Mouse (Mus musculus): Measurements from ENCODE around the gene Rccd1. TPM values are rescaled to one million over a fixed set of nuclear protein-coding genes. Genes with fewer than 3 reads are reported as not detected.
A peak's percentile ranks its signal among the peaks of the same experiment; 100 is the strongest.

Rccd1 gene
- polyA plus RNA-seq, 1 experiment: 22.2 TPM

DNA sequence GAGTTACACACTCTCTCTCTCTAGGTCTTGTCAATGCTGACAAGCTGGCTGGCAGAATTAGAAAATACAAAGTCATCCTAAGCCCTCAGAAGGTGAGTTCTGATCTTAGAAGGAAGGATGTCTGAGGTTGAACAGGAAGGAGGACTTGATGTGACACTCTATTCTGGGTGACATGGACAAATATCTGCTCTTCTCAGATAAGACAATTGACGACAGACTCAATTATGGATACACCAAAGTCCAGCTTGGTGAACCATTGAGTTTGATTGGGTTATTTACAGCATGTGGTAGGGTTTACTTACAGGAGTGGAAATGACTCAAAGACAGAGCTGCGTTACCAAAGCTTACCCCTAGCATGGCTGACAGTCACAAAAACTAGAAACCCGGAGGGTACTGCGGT is 47.9 kb downstream of the Rccd1 start:
- TF ChIP-seq POLR2A (IDR thresholded peaks at IDR 0.05; ENCODE audit: borderline replicate concordance, extremely low read depth, insufficient read depth, insufficient read length, poor library complexity, severe bottlenecking): no peak
- TF ChIP-seq CTCF (IDR thresholded peaks at IDR 0.05; ENCODE audit: borderline replicate concordance, extremely low read depth, insufficient read depth, insufficient read length): no peak
- no peak for DNase-seq (ENCODE audit: low read depth)

- DNase-seq (ENCODE audit: low read depth): no peak
- TF ChIP-seq POLR2A (IDR thresholded peaks at IDR 0.05; ENCODE audit: borderline replicate concordance, extremely low read depth, insufficient read depth, insufficient read length, poor library complexity, severe bottlenecking) (no peak), CTCF (IDR thresholded peaks at IDR 0.05; ENCODE audit: borderline replicate concordance, extremely low read depth, insufficient read depth, insufficient read length) (no peak)
Observed at GRCm38 (mm10) chr7:80273456-80273855, 50.8 kb downstream of the Rccd1 start.

DNA sequence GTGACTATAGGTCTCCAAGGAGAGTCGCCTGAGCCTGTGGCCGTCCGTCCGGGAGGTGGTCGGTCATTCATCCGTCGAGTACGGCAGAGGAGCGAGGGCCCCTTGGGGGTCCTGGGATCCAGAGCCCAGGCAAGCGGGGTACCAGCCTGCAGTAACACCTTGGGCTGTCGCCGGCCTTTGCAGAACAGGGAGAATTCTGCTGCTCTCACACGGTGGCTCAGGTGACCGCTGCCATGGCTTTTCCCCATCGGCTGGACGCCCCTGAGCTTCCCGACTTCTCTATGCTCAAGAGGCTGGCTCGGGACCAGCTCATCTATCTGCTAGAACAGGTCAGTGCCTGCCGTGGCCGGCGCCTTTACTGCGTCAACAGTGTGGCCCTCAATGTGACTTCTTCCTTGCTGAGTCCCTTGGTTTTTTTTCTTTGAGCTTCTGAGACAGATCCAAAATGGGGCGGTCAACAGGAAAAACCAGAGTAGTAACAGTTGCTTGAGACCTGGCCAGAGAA is 54.5 kb downstream of the Rccd1 start:
- TF ChIP-seq CTCF (IDR thresholded peaks at IDR 0.05; ENCODE audit: borderline replicate concordance, extremely low read depth, insufficient read depth, insufficient read length) (no peak), POLR2A (IDR thresholded peaks at IDR 0.05; ENCODE audit: borderline replicate concordance, extremely low read depth, insufficient read depth, insufficient read length, poor library complexity, severe bottlenecking) (no peak)
- peak; percentile 57 for DNase-seq (ENCODE audit: low read depth)

DNA sequence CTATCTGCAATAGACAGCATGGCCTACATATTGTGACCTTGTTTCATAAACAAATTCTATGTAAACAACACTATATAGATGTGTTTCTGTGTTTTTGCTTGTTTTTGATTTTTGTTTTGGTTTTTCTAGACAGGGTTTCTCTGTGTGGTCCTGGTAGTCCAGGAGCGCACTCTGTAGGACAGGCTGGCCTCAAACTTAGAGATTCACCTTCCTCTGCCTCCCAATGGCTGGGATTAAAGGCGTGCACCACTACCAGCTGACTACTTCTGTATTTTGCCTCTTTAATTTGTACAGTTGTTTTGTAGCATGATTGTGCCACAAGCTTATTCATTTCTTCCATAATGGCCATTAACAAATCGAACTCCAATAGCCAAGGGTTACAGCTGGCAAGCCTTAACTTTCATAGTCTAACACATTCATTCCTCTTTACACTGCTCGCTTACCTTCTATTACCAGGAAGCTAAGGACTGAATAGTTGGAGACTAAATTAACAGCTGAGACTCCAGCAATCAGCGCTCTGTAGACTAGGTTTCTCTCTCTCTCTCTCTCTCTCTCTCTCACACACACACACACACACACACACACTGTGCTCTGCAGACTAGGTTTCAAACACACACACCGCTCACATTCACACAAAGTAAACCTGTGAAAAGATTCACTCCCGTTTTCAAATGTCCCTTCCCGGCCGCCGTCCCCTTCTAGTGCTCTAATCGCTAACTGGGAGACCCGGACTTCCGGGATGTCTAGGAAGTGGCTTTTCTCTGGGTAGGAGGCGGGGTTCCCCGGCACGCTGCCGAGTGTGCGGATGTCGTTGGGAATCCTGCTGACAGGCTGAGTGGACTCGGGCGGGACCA is 55.1 kb downstream of the Rccd1 start, which contains the start of gene Vps33b:
Gene Vps33b, plus strand, starts transcription at position 753 of the 854 bp plus-strand sequence.
- DNase-seq (ENCODE audit: low read depth): peak; percentile 97
- TF ChIP-seq CTCF (IDR thresholded peaks at IDR 0.05; ENCODE audit: borderline replicate concordance, extremely low read depth, insufficient read depth, insufficient read length) (no peak), POLR2A (IDR thresholded peaks at IDR 0.05; ENCODE audit: borderline replicate concordance, extremely low read depth, insufficient read depth, insufficient read length, poor library complexity, severe bottlenecking) (peak; percentile 44; the same call in 1 of the 2 replicates)

DNA sequence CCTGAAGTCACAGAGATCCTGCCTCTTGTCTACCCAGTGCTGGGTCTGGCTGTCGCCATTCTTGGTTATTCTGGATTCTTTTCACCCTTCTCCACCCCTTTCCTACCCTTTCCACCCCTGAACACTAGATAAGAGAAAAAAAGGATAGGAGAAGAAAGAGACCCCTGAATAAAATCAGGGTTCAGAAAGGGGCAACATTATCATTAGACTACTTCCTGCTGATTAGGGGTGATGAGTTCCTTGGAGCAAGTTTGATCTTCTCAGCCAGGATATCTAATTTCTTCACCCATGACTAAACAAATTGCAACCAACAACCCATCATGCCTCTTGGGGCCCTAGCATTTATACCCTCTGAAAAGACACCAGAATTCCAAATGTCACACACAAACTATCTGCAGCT is 56.5 kb downstream of the Rccd1 start:
- no peak for TF ChIP-seq POLR2A (IDR thresholded peaks at IDR 0.05; ENCODE audit: borderline replicate concordance, extremely low read depth, insufficient read depth, insufficient read length, poor library complexity, severe bottlenecking)
- no peak for TF ChIP-seq CTCF (IDR thresholded peaks at IDR 0.05; ENCODE audit: borderline replicate concordance, extremely low read depth, insufficient read depth, insufficient read length)
- DNase-seq (ENCODE audit: low read depth): no peak

DNA sequence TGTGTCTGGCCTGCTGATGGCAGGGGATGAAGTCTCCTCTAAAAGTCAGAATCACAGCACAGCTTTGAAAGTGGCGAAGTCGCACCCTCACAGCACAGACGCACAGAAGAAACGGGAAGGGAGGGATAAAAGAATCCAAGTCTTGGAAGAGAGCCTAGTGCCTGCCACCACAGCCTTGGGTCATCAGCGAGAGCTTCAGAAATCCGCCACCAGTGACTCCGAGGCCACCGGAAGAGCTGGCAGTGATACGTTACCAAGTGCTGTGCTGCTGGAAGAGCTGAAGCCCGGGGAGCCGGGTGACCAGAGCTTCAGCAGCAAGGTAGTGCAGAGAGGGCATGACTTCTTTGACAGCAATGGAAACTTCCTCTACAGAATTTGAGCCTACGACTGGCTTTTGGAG is 59.6 kb downstream of the Rccd1 start:
- TF ChIP-seq POLR2A (IDR thresholded peaks at IDR 0.05; ENCODE audit: borderline replicate concordance, extremely low read depth, insufficient read depth, insufficient read length, poor library complexity, severe bottlenecking): no peak
- no peak for TF ChIP-seq CTCF (IDR thresholded peaks at IDR 0.05; ENCODE audit: borderline replicate concordance, extremely low read depth, insufficient read depth, insufficient read length)
- DNase-seq (ENCODE audit: low read depth): no peak

DNA sequence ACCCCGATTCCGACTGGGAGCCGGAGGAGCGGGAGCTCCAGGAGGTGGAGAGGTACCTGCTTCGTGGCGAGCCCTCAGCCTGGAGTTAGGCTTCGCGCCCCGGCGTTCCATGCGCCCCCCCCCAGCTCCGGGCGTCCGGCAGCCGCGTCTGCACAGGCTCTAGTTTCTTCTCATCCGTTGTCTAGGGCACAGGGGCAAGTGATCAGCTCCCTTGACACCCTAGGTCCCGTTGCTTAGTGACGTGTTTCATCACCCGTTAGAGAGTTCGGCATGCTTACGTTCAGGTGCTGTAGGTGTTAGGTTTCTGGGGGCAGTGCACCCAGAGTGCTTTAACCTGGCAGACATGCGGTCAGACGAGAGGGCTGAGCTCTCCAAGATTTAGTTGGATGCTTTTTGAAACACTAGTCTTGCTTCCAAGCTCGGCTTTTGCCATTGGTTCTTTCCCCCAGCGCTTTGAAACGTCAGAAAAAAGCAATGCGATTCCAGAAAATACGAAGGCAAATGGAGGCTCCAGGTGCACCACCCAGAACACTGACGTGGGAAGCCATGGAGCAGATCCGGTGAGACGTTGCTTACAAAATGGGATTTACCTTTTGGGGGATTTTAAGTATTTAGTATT is 62.8 kb downstream of the Rccd1 start:
- TF ChIP-seq POLR2A (IDR thresholded peaks at IDR 0.05; ENCODE audit: borderline replicate concordance, extremely low read depth, insufficient read depth, insufficient read length, poor library complexity, severe bottlenecking): no peak
- no peak for TF ChIP-seq CTCF (IDR thresholded peaks at IDR 0.05; ENCODE audit: borderline replicate concordance, extremely low read depth, insufficient read depth, insufficient read length)
- DNase-seq (ENCODE audit: low read depth): peak; percentile 30

DNA sequence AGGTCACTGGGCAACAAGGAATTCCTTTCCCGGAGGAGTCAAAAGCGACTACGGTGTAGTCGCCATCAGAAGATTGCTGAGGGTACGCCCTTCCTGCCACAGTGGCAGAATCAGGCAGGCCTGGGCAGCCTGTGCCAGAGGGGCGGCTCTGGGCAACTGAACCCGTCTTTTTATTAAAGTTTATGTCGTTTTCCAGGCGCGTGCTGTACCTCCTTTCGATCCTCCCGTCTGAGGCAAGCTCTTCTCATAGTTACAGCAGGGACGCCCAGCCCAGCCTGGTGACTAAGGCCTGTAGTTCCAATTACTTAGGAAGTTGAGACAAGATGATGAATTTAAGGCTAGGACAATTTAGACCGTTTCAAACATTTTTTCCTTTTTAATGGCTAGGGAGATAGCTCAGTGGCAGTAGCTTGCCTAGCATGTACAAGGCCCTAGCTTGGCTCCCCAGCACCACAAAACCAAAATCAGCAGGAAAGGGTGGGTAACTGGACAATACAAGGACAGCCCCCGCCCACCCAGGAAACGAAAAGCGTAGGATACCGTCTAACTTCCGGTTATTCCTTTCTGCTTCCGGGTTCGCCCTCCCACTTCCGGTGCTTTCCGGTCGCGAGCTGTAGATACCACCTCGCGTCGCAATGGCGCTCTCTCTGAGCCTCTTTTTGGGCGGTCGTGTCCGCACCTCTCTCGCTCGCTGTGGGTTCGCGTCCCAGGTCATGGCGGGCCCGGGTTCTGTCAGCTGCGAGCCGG is 63.5 kb downstream of the Rccd1 start, which contains the start of gene Ngrn:
Gene Ngrn, plus strand, starts transcription at position 591 of the 747 bp plus-strand sequence.
- DNase-seq (ENCODE audit: low read depth): peak; percentile 94
- peak; percentile 17; the same call in 1 of the 2 replicates for TF ChIP-seq CTCF (IDR thresholded peaks at IDR 0.05; ENCODE audit: borderline replicate concordance, extremely low read depth, insufficient read depth, insufficient read length)
- TF ChIP-seq POLR2A (IDR thresholded peaks at IDR 0.05; ENCODE audit: borderline replicate concordance, extremely low read depth, insufficient read depth, insufficient read length, poor library complexity, severe bottlenecking): peak; percentile 40; the same call in 1 of the 2 replicates

DNA sequence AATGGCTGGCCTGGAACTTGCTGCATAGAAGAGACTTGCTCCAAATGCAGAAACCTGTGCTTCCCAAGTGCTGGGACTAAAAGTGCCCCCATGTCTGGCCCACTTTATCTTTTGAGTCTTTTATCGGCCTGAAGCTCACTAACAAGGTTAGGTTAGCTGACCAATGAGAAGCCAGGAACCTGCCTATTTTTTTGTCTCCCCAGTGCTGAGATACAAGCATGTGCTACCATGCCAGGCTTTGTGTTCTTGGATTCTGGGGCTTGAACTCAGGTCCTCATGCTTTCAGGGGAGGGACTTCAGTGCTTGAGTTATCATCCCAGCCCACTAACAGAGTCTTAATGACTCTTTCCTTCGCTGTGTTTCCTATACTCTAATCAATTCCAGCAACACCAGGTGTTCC is 66.5 kb downstream of the Rccd1 start:
- no peak for TF ChIP-seq CTCF (IDR thresholded peaks at IDR 0.05; ENCODE audit: borderline replicate concordance, extremely low read depth, insufficient read depth, insufficient read length)
- no peak for TF ChIP-seq POLR2A (IDR thresholded peaks at IDR 0.05; ENCODE audit: borderline replicate concordance, extremely low read depth, insufficient read depth, insufficient read length, poor library complexity, severe bottlenecking)
- no peak for DNase-seq (ENCODE audit: low read depth)

- DNase-seq (ENCODE audit: low read depth): no peak
- no peak for TF ChIP-seq CTCF (IDR thresholded peaks at IDR 0.05; ENCODE audit: borderline replicate concordance, extremely low read depth, insufficient read depth, insufficient read length)
- TF ChIP-seq POLR2A (IDR thresholded peaks at IDR 0.05; ENCODE audit: borderline replicate concordance, extremely low read depth, insufficient read depth, insufficient read length, poor library complexity, severe bottlenecking): no peak
Observed at GRCm38 (mm10) chr7:80255981-80256380, 68.3 kb downstream of the Rccd1 start.

GRCm38 (mm10) chr7:80252886-80253285 is 71.4 kb downstream of the Rccd1 start:
- TF ChIP-seq POLR2A (IDR thresholded peaks at IDR 0.05; ENCODE audit: borderline replicate concordance, extremely low read depth, insufficient read depth, insufficient read length, poor library complexity, severe bottlenecking) (no peak), CTCF (IDR thresholded peaks at IDR 0.05; ENCODE audit: borderline replicate concordance, extremely low read depth, insufficient read depth, insufficient read length) (no peak)
- DNase-seq (ENCODE audit: low read depth): no peak
